Mouse (Mus musculus) left cerebral cortex, adult 11 months (tissue): ENCODE results near the gene Riox1.
"Not testable (repeated sequence)": the region's sequence is repeated elsewhere in the genome, so short reads cannot be mapped to it uniquely, and the experiment has no call there.

Experiments
- DNase-seq: peaks from one replicate; pipeline ENCODE4 v3.0.0; 2022; ENCODE audit warnings: low spot score

The Riox1 gene

GRCm38 (mm10) chr12:83949776-83950492 lies 474 bp upstream of the Riox1 start:
- no peak for DNase-seq

- DNase-seq = no peak
These were observed 663 bp downstream of the Riox1 start for GRCm38 (mm10) chr12:83950840-83951701.

GRCm38 (mm10) chr12:83951711-83952575 lies 1.5 kb downstream of the Riox1 start:
- no peak for DNase-seq

GRCm38 (mm10) chr12:83958278-83958677 lies 7.9 kb downstream of the Riox1 start:
- DNase-seq = no peak

GRCm38 (mm10) chr12:83965235-83965634 lies 14.8 kb downstream of the Riox1 start:
- no peak for DNase-seq

DNA sequence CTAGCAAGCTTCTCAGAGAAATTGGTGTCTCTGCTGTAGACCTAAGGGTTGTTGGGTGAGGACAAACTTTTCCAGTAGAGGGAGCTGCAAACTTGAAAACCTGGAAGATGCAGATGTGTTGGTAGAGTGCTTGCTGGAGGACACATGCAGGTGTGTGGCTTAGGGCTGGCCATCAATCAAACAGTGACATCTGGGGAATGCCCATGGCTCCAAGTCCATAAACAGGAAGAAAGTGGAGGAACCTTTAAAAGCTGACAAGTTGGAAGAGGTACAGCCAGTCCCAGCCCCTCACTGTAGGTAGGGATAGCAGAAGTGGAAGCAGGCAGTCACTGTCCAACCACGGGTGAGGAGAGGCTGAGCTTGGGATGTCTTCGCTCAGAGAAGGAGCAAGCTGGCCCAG lies 21.7 kb downstream of the Riox1 start:
- DNase-seq = peak; percentile 53

DNA sequence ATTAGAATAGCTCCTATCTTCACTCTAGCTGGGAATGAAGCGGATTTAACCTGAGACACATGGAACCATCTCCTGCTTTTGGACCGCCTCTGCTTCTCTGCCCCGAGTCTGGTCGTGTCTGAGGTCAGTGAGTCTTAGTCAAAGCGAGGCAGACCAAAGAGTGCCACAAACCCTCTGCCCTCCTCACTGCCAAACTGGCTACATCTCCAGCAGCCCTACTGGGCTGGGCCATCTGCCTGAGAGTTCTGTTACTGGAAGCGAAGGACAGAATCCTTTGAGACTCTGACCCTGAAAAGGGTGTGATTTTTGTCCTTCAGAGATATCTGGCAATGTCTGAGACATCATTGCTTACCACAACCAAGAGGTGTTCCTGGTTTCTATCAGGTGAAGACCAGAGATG lies 28.5 kb downstream of the Riox1 start:
- DNase-seq = no peak

DNA sequence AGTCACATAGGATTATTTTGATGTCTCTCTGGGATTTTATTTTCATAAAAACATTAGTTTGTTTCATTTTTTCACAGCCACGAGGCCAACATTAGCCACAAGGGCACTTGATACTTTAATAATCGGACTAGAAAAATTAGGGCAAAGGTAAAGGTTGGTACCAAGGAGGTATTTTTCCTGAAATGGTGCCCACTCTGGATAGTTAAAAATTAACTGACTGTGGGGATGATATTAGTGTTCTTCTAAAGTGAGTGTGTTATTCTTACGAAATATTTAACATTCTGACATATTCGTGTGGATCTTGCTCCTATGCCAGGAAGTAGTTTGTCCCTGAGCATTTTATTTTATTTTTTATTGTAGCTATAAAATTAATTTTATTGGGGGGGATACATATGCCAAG lies 31.2 kb downstream of the Riox1 start:
- no peak for DNase-seq

GRCm38 (mm10) chr12:83984752-83985151 lies 34.3 kb downstream of the Riox1 start, which contains the start of gene Heatr4:
Heatr4 (minus strand) TSS chr12:83984852.
- DNase-seq = no peak

DNA sequence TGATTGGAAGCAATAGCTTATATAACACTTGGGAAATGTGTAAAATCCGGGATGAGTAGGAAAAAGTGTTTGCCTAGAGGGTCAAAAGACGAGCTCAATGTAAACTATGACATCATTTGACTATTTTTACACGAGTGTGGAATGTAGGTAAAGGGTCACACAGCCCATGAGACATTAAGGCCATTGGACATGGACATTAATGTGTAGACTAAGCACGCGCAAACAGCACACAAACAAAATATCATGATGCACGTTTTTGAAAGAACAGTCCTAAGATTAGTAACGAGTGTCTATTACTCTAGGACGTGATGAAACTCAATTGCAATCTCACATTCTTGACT lies 36.8 kb downstream of the Riox1 start:
- DNase-seq = no peak

DNA sequence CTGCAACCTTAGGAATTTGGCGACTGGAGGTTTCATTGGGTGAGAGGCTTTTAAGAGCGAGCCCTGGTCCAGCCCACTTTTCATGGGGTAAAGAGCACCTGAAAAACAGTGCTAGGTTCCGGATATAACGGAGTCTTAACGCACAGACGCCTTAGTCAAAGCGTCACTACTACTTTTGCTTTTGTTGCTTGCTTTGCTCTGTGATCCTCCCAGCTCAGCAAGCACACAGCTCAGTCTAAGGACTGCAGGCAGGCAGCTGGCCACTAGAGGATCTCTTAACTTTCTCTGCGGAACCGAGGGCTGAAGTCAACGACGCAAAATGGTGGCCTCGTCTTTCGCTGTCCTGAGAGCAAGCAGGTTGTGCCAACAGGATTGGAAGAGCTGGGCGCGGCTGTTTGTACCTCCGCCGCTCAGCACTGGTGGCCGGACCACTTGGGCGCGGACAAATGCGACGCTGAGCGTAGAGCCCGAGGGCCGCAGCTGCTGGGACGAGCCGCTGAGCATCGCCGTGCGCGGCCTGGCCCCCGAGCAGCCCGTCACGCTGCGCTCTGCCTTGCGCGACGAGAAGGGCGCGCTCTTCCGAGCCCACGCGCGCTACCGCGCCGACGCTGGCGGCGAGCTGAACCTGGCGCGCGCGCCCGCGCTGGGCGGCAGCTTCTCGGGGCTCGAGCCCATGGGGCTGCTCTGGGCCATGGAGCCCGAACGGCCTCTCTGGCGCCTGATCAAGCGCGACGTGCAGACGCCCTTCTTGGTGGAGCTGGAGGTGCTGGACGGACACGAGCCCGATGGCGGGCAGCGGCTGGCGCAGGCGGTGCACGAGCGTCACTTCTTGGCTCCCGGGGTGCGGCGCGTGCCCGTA lies 37.4 kb downstream of the Riox1 start, which contains the start of gene Acot2:
Gene Acot2, plus strand, starts transcription at position 279 of the 859 bp plus-strand sequence.
- DNase-seq = peak; percentile 71

DNA sequence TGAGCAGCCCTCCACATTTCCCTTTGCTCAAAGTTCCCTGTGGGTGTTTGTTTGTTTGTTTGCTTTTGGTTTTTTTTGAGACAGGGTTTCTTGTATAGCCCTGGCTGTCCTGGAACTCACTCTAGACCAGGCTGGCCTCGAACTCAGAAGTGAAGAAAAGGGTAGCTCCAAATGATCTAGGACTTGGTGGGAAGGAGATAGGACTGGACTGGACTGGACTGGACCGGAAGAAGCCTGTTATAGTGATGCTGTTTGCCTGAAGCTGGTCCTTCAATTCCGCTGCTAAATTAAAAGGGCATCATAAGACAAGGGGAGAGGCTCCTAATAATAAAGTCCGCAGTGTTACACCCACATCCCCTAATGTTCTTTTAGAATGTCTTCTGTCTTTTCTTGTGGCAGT lies 38.1 kb downstream of the Riox1 start:
- no peak for DNase-seq

- DNase-seq = no peak
These were observed 39.0 kb downstream of the Riox1 start for GRCm38 (mm10) chr12:83989378-83989777.

GRCm38 (mm10) chr12:83997221-83997620 lies 46.8 kb downstream of the Riox1 start:
- no peak for DNase-seq

- no peak for DNase-seq
These were observed 48.1 kb downstream of the Riox1 start for GRCm38 (mm10) chr12:83998341-83999107.

GRCm38 (mm10) chr12:83999237-83999636 lies 48.8 kb downstream of the Riox1 start:
- DNase-seq = not testable (repeated sequence)

- DNase-seq = no peak
These were observed 50.0 kb downstream of the Riox1 start for GRCm38 (mm10) chr12:84000418-84000817.
